Mouse (Mus musculus): ENCODE measurements at regions not wholly inside any gene's neighbourhood (a gene's known extent, or its start where the extent isn't known, plus 50 kb on each side); places are given as distances from the start of the nearest gene placed in this dataset.

- H3K79me2 ChIP-seq (ENCODE audit: control insufficient read depth, insufficient read depth): no peaks in the 10 kb centered on the region
- no peak overlapping the region for H3ac ChIP-seq (ENCODE audit: control insufficient read depth, insufficient read length, low read depth)
- TF ChIP-seq CTCF (IDR thresholded peaks at IDR 0.05; ENCODE audit: control insufficient read depth, insufficient read depth, insufficient read length) (no peak), MYOG (IDR thresholded peaks at IDR 0.05; ENCODE audit: control insufficient read depth, extremely low read depth, insufficient read length) (no peak), FOSL1 (IDR thresholded peaks at IDR 0.05; ENCODE audit: insufficient read depth, low read length, poor library complexity, severe bottlenecking) (no peak), USF1 (IDR thresholded peaks at IDR 0.05; ENCODE audit: low read depth) (no peak), MYOD1 (IDR thresholded peaks at IDR 0.05; ENCODE audit: control insufficient read depth, insufficient read length, low read depth) (no peak), MAX (IDR thresholded peaks at IDR 0.05) (no peak), CEBPB (IDR thresholded peaks at IDR 0.05; ENCODE audit: low read depth) (no peak)
- H3K79me3 ChIP-seq (ENCODE audit: low read depth): no peaks in the 10 kb centered on the region
- H3K4me3 ChIP-seq (ENCODE audit: insufficient read depth, poor library complexity, severe bottlenecking): no peak overlapping the region
- H3K36me3 ChIP-seq (ENCODE audit: control insufficient read depth, insufficient read depth): no peaks in the 10 kb centered on the region
- H3K27me3 ChIP-seq (ENCODE audit: control insufficient read depth, insufficient read depth, insufficient read length): no peaks in the 10 kb centered on the region
Measured at GRCm38 (mm10) chr13:42403231-42404020, 102.2 kb downstream of the Edn1 start.

- H3K27me3 ChIP-seq (ENCODE audit: control insufficient read depth, insufficient read depth, insufficient read length): no peaks in the 10 kb centered on the region
- H3K79me2 ChIP-seq (ENCODE audit: control insufficient read depth, insufficient read depth): no peaks in the 10 kb centered on the region
Measured at GRCm38 (mm10) chr13:42412652-42413282, 111.5 kb downstream of the Edn1 start.

GRCm38 (mm10) chr13:42446921-42447320, 145.6 kb downstream of the Edn1 start:
- TF ChIP-seq MAX (IDR thresholded peaks at IDR 0.05) (peak; percentile 43), CEBPB (IDR thresholded peaks at IDR 0.05; ENCODE audit: low read depth) (no peak), MYOG (IDR thresholded peaks at IDR 0.05; ENCODE audit: control insufficient read depth, extremely low read depth, insufficient read length) (no peak)
- H3K4me3 ChIP-seq (ENCODE audit: insufficient read depth, poor library complexity, severe bottlenecking): no peak overlapping the region
- no peaks in the 10 kb centered on the region for H3K79me2 ChIP-seq (ENCODE audit: control insufficient read depth, insufficient read depth)
- no peak overlapping the region for H3ac ChIP-seq (ENCODE audit: control insufficient read depth, insufficient read length, low read depth)
- no peaks in the 10 kb centered on the region for H3K36me3 ChIP-seq (ENCODE audit: control insufficient read depth, insufficient read depth)
- H3K79me3 ChIP-seq (ENCODE audit: low read depth): no peaks in the 10 kb centered on the region
- H3K27me3 ChIP-seq (ENCODE audit: control insufficient read depth, insufficient read depth, insufficient read length): no peaks in the 10 kb centered on the region

More at GRCm38 (mm10) chr13:42412652-42413282, 111.5 kb downstream of the Edn1 start:
- TF ChIP-seq MYOG (IDR thresholded peaks at IDR 0.05; ENCODE audit: control insufficient read depth, extremely low read depth, insufficient read length) (no peak), CEBPB (IDR thresholded peaks at IDR 0.05; ENCODE audit: low read depth) (no peak), CTCF (IDR thresholded peaks at IDR 0.05; ENCODE audit: control insufficient read depth, insufficient read depth, insufficient read length) (no peak), USF1 (IDR thresholded peaks at IDR 0.05; ENCODE audit: low read depth) (no peak), FOSL1 (IDR thresholded peaks at IDR 0.05; ENCODE audit: insufficient read depth, low read length, poor library complexity, severe bottlenecking) (no peak), MAX (IDR thresholded peaks at IDR 0.05) (no peak), MYOD1 (IDR thresholded peaks at IDR 0.05; ENCODE audit: control insufficient read depth, insufficient read length, low read depth) (no peak)
- no peaks in the 10 kb centered on the region for H3K79me3 ChIP-seq (ENCODE audit: low read depth)
- no peaks in the 10 kb centered on the region for H3K36me3 ChIP-seq (ENCODE audit: control insufficient read depth, insufficient read depth)
- H3ac ChIP-seq (ENCODE audit: control insufficient read depth, insufficient read length, low read depth): no peak overlapping the region
- no peak overlapping the region for H3K4me3 ChIP-seq (ENCODE audit: insufficient read depth, poor library complexity, severe bottlenecking)

GRCm38 (mm10) chr13:42453665-42454064, 152.4 kb downstream of the Edn1 start:
- Histone ChIP-seq H3K4me3 (ENCODE audit: insufficient read depth, poor library complexity, severe bottlenecking) (no peak overlapping the region), H3K79me2 (ENCODE audit: control insufficient read depth, insufficient read depth) (no peaks in the 10 kb centered on the region), H3K27me3 (ENCODE audit: control insufficient read depth, insufficient read depth, insufficient read length) (no peaks in the 10 kb centered on the region), H3K36me3 (ENCODE audit: control insufficient read depth, insufficient read depth) (no peaks in the 10 kb centered on the region), H3ac (ENCODE audit: control insufficient read depth, insufficient read length, low read depth) (no peak overlapping the region), H3K79me3 (ENCODE audit: low read depth) (no peaks in the 10 kb centered on the region)
- no peak for TF ChIP-seq CTCF (IDR thresholded peaks at IDR 0.05; ENCODE audit: control insufficient read depth, insufficient read depth, insufficient read length)
- peak; percentile 62 for TF ChIP-seq MYOD1 (IDR thresholded peaks at IDR 0.05; ENCODE audit: control insufficient read depth, insufficient read length, low read depth)

- TF ChIP-seq CEBPB (IDR thresholded peaks at IDR 0.05; ENCODE audit: low read depth) (no peak), CTCF (IDR thresholded peaks at IDR 0.05; ENCODE audit: control insufficient read depth, insufficient read depth, insufficient read length) (no peak), MAX (IDR thresholded peaks at IDR 0.05) (no peak), USF1 (IDR thresholded peaks at IDR 0.05; ENCODE audit: low read depth) (no peak), MYOG (IDR thresholded peaks at IDR 0.05; ENCODE audit: control insufficient read depth, extremely low read depth, insufficient read length) (no peak), FOSL1 (IDR thresholded peaks at IDR 0.05; ENCODE audit: insufficient read depth, low read length, poor library complexity, severe bottlenecking) (no peak), MYOD1 (IDR thresholded peaks at IDR 0.05; ENCODE audit: control insufficient read depth, insufficient read length, low read depth) (no peak)
- Histone ChIP-seq H3K27me3 (ENCODE audit: control insufficient read depth, insufficient read depth, insufficient read length) (no peaks in the 10 kb centered on the region), H3K4me3 (ENCODE audit: insufficient read depth, poor library complexity, severe bottlenecking) (no peak overlapping the region), H3ac (ENCODE audit: control insufficient read depth, insufficient read length, low read depth) (no peak overlapping the region), H3K36me3 (ENCODE audit: control insufficient read depth, insufficient read depth) (no peaks in the 10 kb centered on the region), H3K79me3 (ENCODE audit: low read depth) (no peaks in the 10 kb centered on the region), H3K79me2 (ENCODE audit: control insufficient read depth, insufficient read depth) (no peaks in the 10 kb centered on the region)
Measured at GRCm38 (mm10) chr13:42459892-42460291, 158.6 kb downstream of the Edn1 start.

- TF ChIP-seq CEBPB (IDR thresholded peaks at IDR 0.05; ENCODE audit: low read depth) (no peak), CTCF (IDR thresholded peaks at IDR 0.05; ENCODE audit: control insufficient read depth, insufficient read depth, insufficient read length) (no peak), FOSL1 (IDR thresholded peaks at IDR 0.05; ENCODE audit: insufficient read depth, low read length, poor library complexity, severe bottlenecking) (no peak), MYOD1 (IDR thresholded peaks at IDR 0.05; ENCODE audit: control insufficient read depth, insufficient read length, low read depth) (no peak), MYOG (IDR thresholded peaks at IDR 0.05; ENCODE audit: control insufficient read depth, extremely low read depth, insufficient read length) (no peak), MAX (IDR thresholded peaks at IDR 0.05) (no peak), USF1 (IDR thresholded peaks at IDR 0.05; ENCODE audit: low read depth) (no peak)
- H3K36me3 ChIP-seq (ENCODE audit: control insufficient read depth, insufficient read depth): no peaks in the 10 kb centered on the region
- no peak overlapping the region for H3ac ChIP-seq (ENCODE audit: control insufficient read depth, insufficient read length, low read depth)
- H3K4me3 ChIP-seq (ENCODE audit: insufficient read depth, poor library complexity, severe bottlenecking): no peak overlapping the region
- no peaks in the 10 kb centered on the region for H3K79me2 ChIP-seq (ENCODE audit: control insufficient read depth, insufficient read depth)
- no peaks in the 10 kb centered on the region for H3K27me3 ChIP-seq (ENCODE audit: control insufficient read depth, insufficient read depth, insufficient read length)
- no peaks in the 10 kb centered on the region for H3K79me3 ChIP-seq (ENCODE audit: low read depth)
Measured at GRCm38 (mm10) chr13:42478825-42479224, 177.5 kb downstream of the Edn1 start.

Measured in C2C12 (cell line).